Mouse (Mus musculus) hindbrain, embryonic 12.5 days (tissue): Measurements from ENCODE around the gene Uck1. TPM values are rescaled to one million over a fixed set of nuclear protein-coding genes. Genes with fewer than 3 reads are reported as not detected.
"Not testable (repeated sequence)": the region's sequence is repeated elsewhere in the genome, so short reads cannot be mapped to it uniquely, and the experiment has no call there.

Source experiments
- ATAC-seq: fragments of 200-750 bp; cut with Nextera tagmentation; 2 replicates; pipeline ENCODE4 v1.8.0; 2017; ENCODE audit warnings: moderate TSS enrichment; ENCODE audit not compliant: low FRiP score
- H3K27ac ChIP-seq: fragments of 300-500 bp; sonication (generic); 2 replicates; pipeline ENCODE4 v1.5.1; 2016; ENCODE audit warnings: mild to moderate bottlenecking
- H3K27me3 ChIP-seq: fragments of 300-500 bp; sonication (generic); 2 replicates; pipeline ENCODE4 v1.6.1; 2016; ENCODE audit warnings: mild to moderate bottlenecking
- H3K36me3 ChIP-seq: fragments of 300-500 bp; sonication (generic); 2 replicates; pipeline ENCODE4 v1.6.1; 2016; ENCODE audit warnings: mild to moderate bottlenecking
- H3K4me1 ChIP-seq: fragments of 300-500 bp; sonication (generic); 2 replicates; pipeline ENCODE4 v1.6.1; 2016
- H3K4me2 ChIP-seq: fragments of 300-500 bp; sonication (generic); replicated peaks from 2 replicates; pipeline ENCODE4 v1.6.1; 2016; ENCODE audit warnings: mild to moderate bottlenecking
- H3K4me3 ChIP-seq: fragments of 300-500 bp; sonication (generic); 2 replicates; pipeline ENCODE4 v1.5.1; 2016; ENCODE audit warnings: mild to moderate bottlenecking
- H3K9ac ChIP-seq: fragments of 300-500 bp; sonication (generic); 2 replicates; pipeline ENCODE4 v1.6.1; 2016; ENCODE audit warnings: mild to moderate bottlenecking, moderate library complexity
- H3K9me3 ChIP-seq: fragments of 300-500 bp; sonication (generic); replicated peaks from 2 replicates; pipeline ENCODE4 v1.6.1; 2016; ENCODE audit warnings: mild to moderate bottlenecking
- WGBS: fragments of 180-500 bp; shearing (Covaris S2); methylation state at CpG from one replicate; pipeline ENCODE4 v1.1.7; 2016; 5-methylcytosine and 5-hydroxymethylcytosine counted together
- polyA plus RNA-seq: library from polyadenylated mRNA; unstranded; fragments of >200 nt; fragmentation: Nextera tagmentation; extraction: Ambion mirVana; gene quantifications from 2 replicates; pipeline ENCODE4 v1.2.1, GENCODE M21; 2016

Gene Uck1
- 61.8 and 67.3 TPM in 2 replicates for polyA plus RNA-seq

DNA sequence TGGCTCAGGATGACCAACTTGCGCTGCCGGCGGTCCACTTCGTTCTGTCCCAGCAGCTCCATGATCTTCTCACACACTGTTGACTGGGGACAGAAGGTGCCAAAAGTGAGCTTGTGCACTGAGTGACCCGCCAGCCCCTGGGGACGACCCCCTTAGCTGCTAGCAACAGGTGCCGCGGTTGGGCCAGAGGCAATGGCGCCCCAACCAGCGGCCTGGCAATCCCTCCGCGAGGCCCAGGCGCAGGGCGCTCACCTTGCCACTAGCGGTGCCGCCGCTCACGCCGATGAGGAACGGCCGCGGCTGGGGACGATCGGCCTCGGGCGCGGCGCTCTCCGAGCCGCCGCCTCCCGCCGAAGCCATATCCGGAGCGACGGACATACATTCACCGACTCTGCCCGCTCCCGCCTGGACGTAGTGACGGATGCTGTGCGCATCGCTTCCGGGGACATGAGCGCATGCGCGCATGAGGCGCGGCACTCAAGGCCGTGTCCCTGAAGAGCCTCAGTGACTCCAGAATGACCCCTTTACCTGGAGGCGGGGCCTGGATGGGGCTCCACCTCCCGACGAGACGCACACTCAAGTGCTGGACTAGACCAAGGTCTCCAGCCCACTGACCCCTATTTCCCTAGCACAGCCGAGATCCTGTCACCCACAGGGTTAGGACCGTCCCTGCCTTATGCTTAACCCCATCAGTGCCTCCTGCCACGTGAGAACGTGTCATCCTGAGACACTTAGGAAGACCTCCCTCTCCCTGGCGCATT lies at the start of gene Uck1:
Gene Uck1 (minus strand): TSS at position 503 of the 761 bp plus-strand sequence.
- WGBS = 2% methylated on average over 59 of the region's 59 CpGs
- peak within 1 kb of the TSS; percentile 82 for H3K4me2 ChIP-seq
- H3K27ac ChIP-seq = peak within 1 kb of the TSS; percentile 55; the same call in 1 of the 2 replicates
- H3K4me1 ChIP-seq = peaks cover 13% of the 10 kb centered on the region
- ATAC-seq = peak; percentile 91
- H3K4me3 ChIP-seq = peak within 1 kb of the TSS; percentile 91
- peaks cover 28% of the 10 kb centered on the region for H3K36me3 ChIP-seq
- H3K9ac ChIP-seq = peak within 1 kb of the TSS; percentile 88
- no peaks in the 10 kb centered on the region for H3K9me3 ChIP-seq
- no peaks in the 10 kb centered on the region for H3K27me3 ChIP-seq

DNA sequence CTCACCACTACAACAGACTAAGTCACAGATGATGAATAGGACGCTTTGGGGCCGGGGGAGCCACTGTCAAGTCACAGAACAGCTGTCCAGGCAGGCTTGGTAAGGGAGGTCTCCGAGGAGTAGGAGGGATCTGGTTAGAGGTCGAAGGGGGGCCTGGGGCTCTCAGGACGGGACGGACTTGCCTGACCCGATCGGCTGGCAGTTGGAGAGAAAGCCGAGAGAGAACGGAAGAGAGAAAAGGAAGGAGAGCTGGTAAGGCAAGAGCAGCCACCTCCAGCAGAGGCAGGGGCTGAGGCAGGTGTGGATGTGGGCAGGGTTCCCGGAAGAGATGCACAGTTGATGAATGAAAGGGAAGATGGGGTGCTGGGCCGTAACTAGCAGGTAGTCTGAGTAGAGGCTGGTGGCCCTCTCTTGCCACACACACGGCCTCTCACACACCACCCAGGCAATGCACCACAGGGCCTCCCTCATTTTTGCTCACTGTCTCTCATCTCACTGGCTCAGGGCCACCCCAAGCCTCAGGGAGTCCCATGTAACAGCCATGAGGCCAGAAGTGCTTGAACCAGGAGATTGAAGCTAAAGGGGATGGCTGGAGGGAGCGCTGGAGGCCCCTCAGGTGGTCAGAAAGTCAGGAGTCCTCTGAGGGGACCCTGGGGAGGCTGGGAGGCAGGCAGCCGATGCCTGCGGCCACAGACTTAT lies 49.1 kb upstream of the Uck1 start:
- Histone ChIP-seq H3K36me3 (peaks cover 55% of the 10 kb centered on the region), H3K9ac (no peak overlapping the region), H3K4me1 (peaks cover 26% of the 10 kb centered on the region), H3K4me3 (no peak overlapping the region), H3K4me2 (no peak overlapping the region), H3K9me3 (no peaks in the 10 kb centered on the region), H3K27me3 (peaks cover 16% of the 10 kb centered on the region; the same call in 1 of the 2 replicates), H3K27ac (no peak overlapping the region)
- 82% methylated on average over 16 of the region's 16 CpGs for WGBS
- ATAC-seq = no peak

GRCm38 (mm10) chr2:32307941-32308760 lies 48.2 kb upstream of the Uck1 start:
- H3K4me3 ChIP-seq = no peak overlapping the region
- H3K27ac ChIP-seq = no peak overlapping the region
- H3K36me3 ChIP-seq = peaks cover 64% of the 10 kb centered on the region
- no peak for ATAC-seq
- peaks cover 29% of the 10 kb centered on the region for H3K4me1 ChIP-seq
- H3K27me3 ChIP-seq = peaks cover 12% of the 10 kb centered on the region; the same call in 1 of the 2 replicates
- WGBS = 55% methylated on average over 8 of the region's 8 CpGs
- H3K9me3 ChIP-seq = no peaks in the 10 kb centered on the region
- H3K4me2 ChIP-seq = no peak overlapping the region
- H3K9ac ChIP-seq = no peak overlapping the region

- Histone ChIP-seq H3K4me3 (no peak overlapping the region), H3K9me3 (no peaks in the 10 kb centered on the region), H3K27me3 (peaks cover 5% of the 10 kb centered on the region; the same call in 1 of the 2 replicates), H3K36me3 (peaks cover 72% of the 10 kb centered on the region), H3K4me1 (peaks cover 27% of the 10 kb centered on the region), H3K9ac (no peak overlapping the region), H3K27ac (no peak overlapping the region), H3K4me2 (no peak overlapping the region)
- ATAC-seq = no peak
- 92% methylated on average over 6 of the region's 6 CpGs for WGBS
Observed at GRCm38 (mm10) chr2:32307247-32307798, 47.4 kb upstream of the Uck1 start.

DNA sequence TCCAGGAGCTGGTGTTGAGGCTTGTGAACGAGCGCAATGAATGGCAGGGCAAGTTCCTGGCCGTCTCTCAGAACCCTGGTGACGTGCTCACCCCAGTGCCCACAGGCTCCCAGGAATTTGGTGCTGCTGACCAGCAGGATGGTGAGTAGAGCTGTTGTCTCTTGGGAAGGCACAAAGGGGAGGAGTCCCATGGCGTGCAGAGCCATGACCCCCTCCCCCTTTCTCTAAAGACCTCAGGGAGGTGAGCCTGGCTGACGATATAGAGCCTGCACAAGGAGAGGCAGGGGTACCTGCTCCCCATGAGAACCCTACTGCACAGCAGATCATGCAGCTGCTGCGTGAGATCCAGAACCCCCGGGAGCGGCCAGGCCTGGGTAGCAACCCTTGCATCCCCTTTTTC lies 46.2 kb upstream of the Uck1 start:
- H3K27me3 ChIP-seq = no peaks in the 10 kb centered on the region
- H3K4me1 ChIP-seq = peaks cover 15% of the 10 kb centered on the region
- H3K36me3 ChIP-seq = peaks cover 78% of the 10 kb centered on the region
- no peak overlapping the region for H3K4me3 ChIP-seq
- H3K4me2 ChIP-seq = no peak overlapping the region
- no peak for ATAC-seq
- no peak overlapping the region for H3K9ac ChIP-seq
- H3K9me3 ChIP-seq = no peaks in the 10 kb centered on the region
- H3K27ac ChIP-seq = no peak overlapping the region
- WGBS = 77% methylated on average over 9 of the region's 9 CpGs

DNA sequence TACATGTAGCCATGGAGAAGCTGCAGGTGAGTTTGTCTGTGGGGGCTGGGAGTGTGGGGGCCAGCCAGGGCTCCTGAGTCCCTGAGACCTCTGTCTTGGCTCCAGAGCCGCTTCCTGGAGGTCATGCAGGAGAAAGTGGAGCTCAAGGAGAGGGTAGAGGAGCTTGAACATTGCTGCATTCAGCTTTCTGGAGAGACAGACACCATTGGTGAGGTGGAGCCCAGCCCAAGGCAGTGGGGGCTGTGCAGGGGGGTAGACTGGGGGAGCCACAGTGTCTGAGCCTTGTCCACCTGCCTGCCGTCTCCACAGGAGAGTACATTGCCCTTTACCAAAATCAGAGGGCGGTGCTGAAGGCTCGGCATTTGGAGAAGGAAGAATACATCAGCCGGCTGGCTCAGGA lies 45.7 kb upstream of the Uck1 start:
- ATAC-seq = no peak
- no peaks in the 10 kb centered on the region for H3K27me3 ChIP-seq
- H3K4me2 ChIP-seq = no peak overlapping the region
- 86% methylated on average over 5 of the region's 5 CpGs for WGBS
- no peak overlapping the region for H3K27ac ChIP-seq
- H3K4me1 ChIP-seq = peaks cover 10% of the 10 kb centered on the region
- H3K4me3 ChIP-seq = no peak overlapping the region
- H3K36me3 ChIP-seq = peaks cover 80% of the 10 kb centered on the region
- H3K9ac ChIP-seq = no peak overlapping the region
- H3K9me3 ChIP-seq = no peaks in the 10 kb centered on the region

DNA sequence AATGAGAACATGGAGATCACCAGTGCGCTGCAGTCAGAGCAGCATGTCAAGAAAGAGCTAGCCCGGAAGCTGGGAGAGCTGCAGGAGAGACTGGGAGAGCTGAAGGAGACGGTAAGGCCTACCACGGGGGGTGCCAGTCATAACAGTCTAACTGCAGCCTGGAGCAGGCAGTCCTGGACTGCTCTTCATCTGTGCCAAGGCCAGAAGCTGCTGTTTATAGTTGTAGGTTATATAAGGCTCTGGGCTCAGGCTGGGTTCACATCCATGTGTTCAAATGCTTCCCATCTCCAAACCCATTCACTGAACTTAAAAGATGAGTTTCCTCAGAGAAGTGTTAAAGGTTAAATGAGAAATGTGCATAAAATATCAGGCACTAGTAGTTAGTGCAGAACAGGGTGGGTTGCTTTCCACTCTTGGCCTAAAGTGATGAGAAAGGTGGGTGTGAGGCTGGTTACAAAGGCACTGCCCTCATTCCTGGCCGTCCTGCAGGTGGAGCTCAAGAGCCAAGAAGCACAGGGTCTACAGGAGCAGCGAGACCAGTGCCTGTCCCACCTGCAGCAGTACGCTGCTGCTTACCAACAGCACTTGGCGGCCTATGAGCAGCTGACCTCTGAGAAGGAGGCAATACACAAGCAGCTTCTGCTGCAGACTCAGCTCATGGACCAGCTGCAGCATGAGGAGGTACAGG lies 44.3 kb upstream of the Uck1 start:
- H3K27me3 ChIP-seq = no peaks in the 10 kb centered on the region
- no peak overlapping the region for H3K4me2 ChIP-seq
- peaks cover 4% of the 10 kb centered on the region for H3K4me1 ChIP-seq
- peaks cover 79% of the 10 kb centered on the region for H3K36me3 ChIP-seq
- no peak for ATAC-seq
- no peak overlapping the region for H3K4me3 ChIP-seq
- H3K9me3 ChIP-seq = no peaks in the 10 kb centered on the region
- 60% methylated on average over 8 of the region's 8 CpGs for WGBS
- H3K9ac ChIP-seq = peak overlapping the region; percentile 13; the same call in 1 of the 2 replicates
- 0 out of 2 replicates have a peak overlapping the region, but pooled peaks have one; percentile 32 for H3K27ac ChIP-seq

DNA sequence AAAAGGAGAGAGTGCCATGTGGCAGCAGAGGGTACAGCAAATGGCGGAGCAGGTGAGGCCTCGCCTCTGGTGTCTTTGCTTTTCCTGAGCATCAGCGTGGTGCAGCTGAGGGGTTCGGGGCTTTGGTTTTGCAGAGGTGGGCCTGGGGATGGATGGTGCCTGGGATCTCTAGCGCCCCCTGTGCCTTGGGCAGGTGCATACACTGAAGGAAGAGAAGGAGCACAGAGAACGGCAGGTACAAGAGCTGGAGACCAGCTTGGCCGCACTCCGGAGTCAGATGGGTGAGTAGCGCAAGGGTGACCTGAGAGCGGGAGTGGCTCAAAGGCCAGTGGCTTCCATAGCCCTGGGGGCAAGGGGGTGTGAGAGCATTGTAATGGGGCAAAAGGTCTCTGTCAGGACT lies 43.0 kb upstream of the Uck1 start:
- 86% methylated on average over 10 of the region's 10 CpGs for WGBS
- Histone ChIP-seq H3K9ac (no peak overlapping the region), H3K27me3 (no peaks in the 10 kb centered on the region), H3K4me2 (no peak overlapping the region), H3K4me3 (no peak overlapping the region), H3K9me3 (no peaks in the 10 kb centered on the region), H3K27ac (peak overlapping the region; percentile 48), H3K4me1 (peaks cover 4% of the 10 kb centered on the region), H3K36me3 (peaks cover 82% of the 10 kb centered on the region)
- no peak for ATAC-seq

- Histone ChIP-seq H3K4me3 (no peak overlapping the region), H3K9me3 (no peaks in the 10 kb centered on the region), H3K36me3 (peaks cover 77% of the 10 kb centered on the region), H3K4me2 (no peak overlapping the region), H3K9ac (no peak overlapping the region), H3K27me3 (no peaks in the 10 kb centered on the region), H3K27ac (no peak overlapping the region), H3K4me1 (peaks cover 4% of the 10 kb centered on the region)
- WGBS = 87% methylated on average over 4 of the region's 4 CpGs
- no peak for ATAC-seq
Observed at GRCm38 (mm10) chr2:32299469-32299868, 39.5 kb upstream of the Uck1 start.

DNA sequence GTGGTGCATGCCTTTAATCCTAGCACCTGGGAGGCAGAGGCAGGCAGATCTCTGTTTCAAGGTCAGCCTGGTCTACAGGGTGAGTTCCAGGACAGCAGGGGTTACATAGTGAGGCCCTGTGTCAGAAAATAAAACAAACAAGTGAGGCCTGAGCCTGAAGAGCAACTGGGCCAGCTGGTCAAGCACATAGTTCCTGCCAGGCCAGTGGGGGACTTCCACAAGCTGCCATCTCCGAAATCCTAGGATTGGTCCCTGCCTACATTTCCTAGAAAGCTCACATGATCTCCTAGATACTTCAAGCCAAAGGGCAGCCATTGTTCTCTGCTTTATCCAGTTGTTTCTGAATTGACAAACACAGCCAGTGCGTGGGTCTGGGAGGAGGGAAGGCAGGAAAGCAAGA lies 35.9 kb upstream of the Uck1 start:
- peaks cover 65% of the 10 kb centered on the region for H3K36me3 ChIP-seq
- not testable (repeated sequence) for H3K27ac ChIP-seq, H3K4me2 ChIP-seq, H3K9ac ChIP-seq, H3K4me3 ChIP-seq, H3K27me3 ChIP-seq, H3K9me3 ChIP-seq, ATAC-seq, H3K4me1 ChIP-seq
- WGBS = 79% methylated on average over 2 of the region's 2 CpGs

DNA sequence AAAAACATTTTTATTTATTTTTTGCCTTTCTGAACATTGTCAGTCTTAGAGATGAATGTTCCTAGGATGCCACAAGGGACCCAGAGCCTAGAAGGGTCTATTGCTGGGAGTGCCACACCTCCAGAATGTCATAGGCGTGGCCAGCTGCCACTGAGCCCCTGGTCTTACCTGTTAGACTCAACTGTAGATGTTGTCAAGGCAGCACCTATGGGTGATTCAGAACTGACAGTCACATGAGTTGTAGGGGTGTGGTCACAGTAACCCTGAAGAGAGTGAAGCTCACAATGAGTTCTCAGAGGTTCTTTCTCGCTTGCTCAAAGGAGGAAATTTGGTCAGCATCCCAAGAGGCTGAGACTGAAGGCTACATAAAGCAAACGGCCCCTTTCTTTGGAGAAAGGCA lies 35.3 kb upstream of the Uck1 start:
- no peaks in the 10 kb centered on the region for H3K27me3 ChIP-seq
- H3K4me3 ChIP-seq = no peak overlapping the region
- WGBS = 88% methylated on average over 3 of the region's 3 CpGs
- no peak overlapping the region for H3K4me2 ChIP-seq
- no peaks in the 10 kb centered on the region for H3K9me3 ChIP-seq
- H3K36me3 ChIP-seq = peaks cover 64% of the 10 kb centered on the region
- no peak overlapping the region for H3K27ac ChIP-seq
- no peaks in the 10 kb centered on the region for H3K4me1 ChIP-seq
- no peak overlapping the region for H3K9ac ChIP-seq
- ATAC-seq = no peak
